Mouse (Mus musculus) Muller cell, postnatal 12 days (primary cell): ENCODE results near the gene Iqca.
A peak's percentile ranks its signal among the peaks of the same experiment; 100 is the strongest.

Experiments used
- DNase-seq: peaks from one replicate; pipeline ENCODE4 v3.0.0-alpha.2; 2015; ENCODE audit errors: inconsistent ontology term

Gene Iqca

GRCm38 (mm10) chr1:90060054-90060453, 93.1 kb downstream of the Iqca start:
- DNase-seq = no peak

GRCm38 (mm10) chr1:90054991-90055390, 98.2 kb downstream of the Iqca start:
- DNase-seq = no peak

- peak; percentile 75 for DNase-seq
Observed at GRCm38 (mm10) chr1:90051347-90051746, 101.9 kb downstream of the Iqca start.

- peak; percentile 14 for DNase-seq
Observed at GRCm38 (mm10) chr1:90050046-90050739, 103.0 kb downstream of the Iqca start.

GRCm38 (mm10) chr1:90028305-90028704, 124.9 kb downstream of the Iqca start:
- DNase-seq = no peak

- DNase-seq = no peak
Observed at GRCm38 (mm10) chr1:90026945-90027344, 126.3 kb downstream of the Iqca start.

- DNase-seq = no peak
Observed at GRCm38 (mm10) chr1:90020336-90020735, 132.9 kb downstream of the Iqca start.

GRCm38 (mm10) chr1:90018071-90018470, 135.1 kb downstream of the Iqca start:
- DNase-seq = no peak

- DNase-seq = no peak
Observed at GRCm38 (mm10) chr1:90014446-90014845, 138.8 kb downstream of the Iqca start, which contains the start of gene Asb18. TSS of gene Asb18 (minus strand) at chr1:90014666.

GRCm38 (mm10) chr1:90013273-90013672, 139.9 kb downstream of the Iqca start:
- no peak for DNase-seq

- DNase-seq = no peak
Observed at GRCm38 (mm10) chr1:90012850-90013249, 140.4 kb downstream of the Iqca start.

GRCm38 (mm10) chr1:90012168-90012567, 141.0 kb downstream of the Iqca start:
- no peak for DNase-seq

GRCm38 (mm10) chr1:90010077-90010476, 143.1 kb downstream of the Iqca start:
- DNase-seq = no peak

- no peak for DNase-seq
Observed at GRCm38 (mm10) chr1:90009188-90009587, 144.0 kb downstream of the Iqca start.

GRCm38 (mm10) chr1:90006666-90007065, 146.5 kb downstream of the Iqca start:
- DNase-seq = no peak

GRCm38 (mm10) chr1:90000981-90001380, 152.2 kb downstream of the Iqca start:
- no peak for DNase-seq

- DNase-seq = no peak
Observed at GRCm38 (mm10) chr1:89999858-90000257, 153.3 kb downstream of the Iqca start.

- no peak for DNase-seq
Observed at GRCm38 (mm10) chr1:89998696-89999095, 154.5 kb downstream of the Iqca start.

- no peak for DNase-seq
Observed at GRCm38 (mm10) chr1:89998076-89998475, 155.1 kb downstream of the Iqca start.

GRCm38 (mm10) chr1:89992256-89992655, 160.9 kb downstream of the Iqca start:
- peak; percentile 8 for DNase-seq
